Mouse (Mus musculus): ENCODE results near the gene Tenm2.

DNA sequence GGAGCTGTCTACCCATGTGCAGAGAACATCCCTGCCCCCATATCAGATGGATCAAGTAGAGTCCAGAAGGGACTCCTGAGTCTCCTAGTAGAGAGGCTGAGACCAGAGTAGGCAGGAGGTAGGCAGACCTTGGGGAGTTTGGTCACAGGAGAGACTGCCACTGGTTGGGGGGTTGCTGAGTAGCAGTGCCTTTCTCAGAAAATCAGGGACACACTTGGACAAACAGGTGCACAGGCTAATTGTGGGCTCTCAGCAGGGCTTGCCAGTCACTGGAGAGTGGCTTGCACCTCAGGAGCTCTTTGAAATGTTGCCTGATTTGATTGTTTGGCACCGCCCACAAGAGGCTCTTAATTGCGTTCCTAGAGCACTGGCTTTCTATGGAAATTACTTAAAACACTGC lies 885.9 kb downstream of the Tenm2 start:
- TF ChIP-seq CTCF (IDR thresholded peaks at IDR 0.05; ENCODE audit: low read depth) (no peak), EP300 (IDR thresholded peaks at IDR 0.05; ENCODE audit: low read depth) (no peak)
